Mouse (Mus musculus) stomach, embryonic 16.5 days (tissue): Measurements from ENCODE around the gene Atp2a1. TPM values are rescaled to one million over a fixed set of nuclear protein-coding genes. Genes with fewer than 3 reads are reported as not detected.

Experiments
- ATAC-seq: fragments of 200-750 bp; cut with Nextera tagmentation; 2 replicates; pipeline ENCODE4 v1.8.0; 2017; ENCODE audit warnings: moderate number of reproducible peaks, moderate TSS enrichment; ENCODE audit not compliant: insufficient read depth, low FRiP score
- H3K27ac ChIP-seq: fragments of 300-500 bp; sonication (generic); 2 replicates; pipeline ENCODE4 v1.5.1; 2014; ENCODE audit warnings: low read length
- H3K27me3 ChIP-seq: fragments of 300-500 bp; sonication (generic); 2 replicates; pipeline ENCODE4 v1.6.1; 2014; ENCODE audit warnings: low read length, control low read depth, mixed read lengths; ENCODE audit not compliant: control insufficient read depth, insufficient read depth
- H3K36me3 ChIP-seq: fragments of 300-500 bp; sonication (generic); 2 replicates; pipeline ENCODE4 v1.6.1; 2014; ENCODE audit warnings: low read length; ENCODE audit not compliant: control insufficient read depth, insufficient read depth
- H3K4me1 ChIP-seq: fragments of 300-500 bp; sonication (generic); 2 replicates; pipeline ENCODE4 v1.6.1; 2014; ENCODE audit warnings: low read length, control low read depth, mixed read lengths; ENCODE audit not compliant: control insufficient read depth, insufficient read depth
- H3K4me2 ChIP-seq: fragments of 300-500 bp; sonication (generic); 2 replicates; pipeline ENCODE4 v1.6.1; 2014; ENCODE audit warnings: low read depth, low read length, mixed read lengths
- H3K4me3 ChIP-seq: fragments of 300-500 bp; sonication (generic); replicated peaks from 2 replicates; pipeline ENCODE4 v1.5.1; 2014; ENCODE audit warnings: mild to moderate bottlenecking, low read length
- H3K9ac ChIP-seq: fragments of 300-500 bp; sonication (generic); 2 replicates; pipeline ENCODE4 v1.6.1; 2014; ENCODE audit warnings: low read length
- H3K9me3 ChIP-seq: fragments of 300-500 bp; sonication (generic); replicated peaks from 2 replicates; pipeline ENCODE4 v1.6.1; 2016; ENCODE audit warnings: low read length, control low read depth; ENCODE audit not compliant: control insufficient read depth
- WGBS: fragments of 180-500 bp; shearing (Covaris S2); extraction: QIAGEN DNeasy Blood & Tissue Kit; methylation state at CpG from one replicate; pipeline ENCODE4 v1.1.7; 2014; 5-methylcytosine and 5-hydroxymethylcytosine counted together
- polyA plus RNA-seq: library from polyadenylated mRNA; unstranded; fragments of >200 nt; fragmentation: Nextera tagmentation; extraction: Ambion mirVana; gene quantifications from 2 replicates; pipeline ENCODE4 v1.2.1, GENCODE M21; 2015

Atp2a1 gene
- polyA plus RNA-seq, 1 experiment from 2014 or later: 110 TPM

- peak within 1 kb of the TSS; percentile 97 for H3K27ac ChIP-seq
- peak within 1 kb of the TSS; percentile 88 for H3K4me2 ChIP-seq
- peaks cover 13% of the 10 kb centered on the region for H3K4me1 ChIP-seq
- H3K9ac ChIP-seq: peak within 1 kb of the TSS; percentile 90
- no peaks in the 10 kb centered on the region for H3K36me3 ChIP-seq
- no peaks in the 10 kb centered on the region for H3K9me3 ChIP-seq
- H3K27me3 ChIP-seq: no peaks in the 10 kb centered on the region
- under 1% methylated on average over 49 of the region's 53 CpGs for WGBS
- ATAC-seq: peak; percentile 91
- H3K4me3 ChIP-seq: peak within 1 kb of the TSS; percentile 80
These were observed 12.2 kb upstream of the Atp2a1 start, which contains the start of gene Sh2b1 for GRCm38 (mm10) chr7:126474993-126475581. Gene Sh2b1, minus strand, starts transcription at chr7:126475424.

DNA sequence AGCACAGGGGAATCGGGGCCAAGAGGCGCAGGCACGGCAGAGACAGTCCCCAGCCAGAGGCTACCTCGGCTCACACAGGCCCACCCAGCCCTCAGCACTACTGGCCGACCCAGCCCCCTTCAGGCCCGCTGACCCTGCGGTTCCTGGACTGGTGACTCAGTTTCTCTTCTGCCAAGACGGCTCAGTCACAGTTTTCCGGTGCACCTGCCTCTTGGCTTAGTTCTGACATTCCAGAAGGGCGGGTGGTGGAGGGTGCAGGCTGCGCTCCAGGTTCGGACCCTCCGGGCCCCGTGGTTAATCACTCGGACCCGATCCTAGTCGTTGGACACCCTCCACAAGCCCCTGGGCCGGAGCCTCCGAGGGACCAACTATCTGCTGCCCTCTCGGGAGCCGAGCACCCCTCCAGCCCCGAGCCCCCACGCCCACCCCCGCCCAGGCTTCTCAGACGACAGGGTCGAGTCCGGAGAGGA lies 11.6 kb upstream of the Atp2a1 start:
- Histone ChIP-seq H3K4me2 (peak overlapping the region; percentile 88), H3K27ac (peak overlapping the region; percentile 97), H3K4me3 (peak overlapping the region; percentile 80), H3K9me3 (no peaks in the 10 kb centered on the region), H3K9ac (peak overlapping the region; percentile 90), H3K4me1 (peaks cover 13% of the 10 kb centered on the region), H3K27me3 (no peaks in the 10 kb centered on the region), H3K36me3 (no peaks in the 10 kb centered on the region)
- WGBS: under 1% methylated on average over 27 of the region's 27 CpGs
- ATAC-seq: peak; percentile 14; the same call in 1 of the 2 replicates

GRCm38 (mm10) chr7:126473470-126474086 lies 10.7 kb upstream of the Atp2a1 start:
- peak overlapping the region; percentile 80 for H3K4me3 ChIP-seq
- peak overlapping the region; percentile 88 for H3K4me2 ChIP-seq
- peak overlapping the region; percentile 90 for H3K9ac ChIP-seq
- H3K4me1 ChIP-seq: peaks cover 13% of the 10 kb centered on the region
- H3K9me3 ChIP-seq: no peaks in the 10 kb centered on the region
- ATAC-seq: no peak
- WGBS: 78% methylated on average over 9 of the region's 9 CpGs
- H3K27ac ChIP-seq: no peak overlapping the region
- H3K27me3 ChIP-seq: no peaks in the 10 kb centered on the region
- H3K36me3 ChIP-seq: peaks cover 3% of the 10 kb centered on the region; the same call in 1 of the 2 replicates

- Histone ChIP-seq H3K36me3 (peaks cover 12% of the 10 kb centered on the region; the same call in 1 of the 2 replicates), H3K27ac (no peak overlapping the region), H3K9me3 (no peaks in the 10 kb centered on the region), H3K4me3 (no peak overlapping the region), H3K4me1 (peaks cover 13% of the 10 kb centered on the region), H3K9ac (no peak overlapping the region), H3K4me2 (no peak overlapping the region), H3K27me3 (no peaks in the 10 kb centered on the region)
- 87% methylated on average over 16 of the region's 16 CpGs for WGBS
- no peak for ATAC-seq
These were observed 9.8 kb upstream of the Atp2a1 start for GRCm38 (mm10) chr7:126472713-126473112.

DNA sequence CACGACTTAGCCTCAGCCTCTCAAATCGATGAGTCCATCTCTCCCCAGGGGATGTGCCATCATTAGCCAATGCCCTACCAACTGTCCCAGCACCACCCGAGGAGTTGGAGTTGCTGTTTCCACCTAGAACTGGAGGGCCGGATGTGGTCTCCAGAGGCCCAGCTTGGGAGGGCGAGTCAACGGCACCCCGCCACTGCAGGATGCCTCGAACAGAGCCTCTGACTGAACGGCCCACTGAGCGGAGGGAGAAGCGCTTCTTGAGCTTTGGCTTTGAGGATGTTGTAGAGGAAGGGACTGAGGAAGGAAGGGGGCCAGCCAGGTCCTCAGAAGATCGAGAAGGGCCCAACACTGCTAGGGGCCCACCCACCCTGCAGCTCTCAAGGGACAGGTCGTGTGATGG lies 9.4 kb upstream of the Atp2a1 start:
- no peaks in the 10 kb centered on the region for H3K27me3 ChIP-seq
- H3K4me2 ChIP-seq: no peak overlapping the region
- H3K9me3 ChIP-seq: no peaks in the 10 kb centered on the region
- H3K4me3 ChIP-seq: no peak overlapping the region
- no peak overlapping the region for H3K9ac ChIP-seq
- H3K36me3 ChIP-seq: peaks cover 15% of the 10 kb centered on the region; the same call in 1 of the 2 replicates
- no peak for ATAC-seq
- peaks cover 13% of the 10 kb centered on the region for H3K4me1 ChIP-seq
- no peak overlapping the region for H3K27ac ChIP-seq
- 83% methylated on average over 13 of the region's 13 CpGs for WGBS

GRCm38 (mm10) chr7:126471853-126472252 lies 8.9 kb upstream of the Atp2a1 start:
- H3K4me3 ChIP-seq: no peak overlapping the region
- no peak overlapping the region for H3K27ac ChIP-seq
- H3K4me1 ChIP-seq: peaks cover 13% of the 10 kb centered on the region
- WGBS: 84% methylated on average over 4 of the region's 4 CpGs
- H3K4me2 ChIP-seq: no peak overlapping the region
- H3K9ac ChIP-seq: no peak overlapping the region
- H3K27me3 ChIP-seq: no peaks in the 10 kb centered on the region
- peaks cover 15% of the 10 kb centered on the region; the same call in 1 of the 2 replicates for H3K36me3 ChIP-seq
- no peaks in the 10 kb centered on the region for H3K9me3 ChIP-seq
- ATAC-seq: no peak

GRCm38 (mm10) chr7:126471361-126471760 lies 8.5 kb upstream of the Atp2a1 start:
- H3K36me3 ChIP-seq: peaks cover 15% of the 10 kb centered on the region; the same call in 1 of the 2 replicates

GRCm38 (mm10) chr7:126470077-126470476 lies 7.2 kb upstream of the Atp2a1 start:
- Histone ChIP-seq H3K9me3 (no peaks in the 10 kb centered on the region), H3K4me2 (no peak overlapping the region), H3K27me3 (no peaks in the 10 kb centered on the region), H3K4me1 (peaks cover 19% of the 10 kb centered on the region), H3K27ac (no peak overlapping the region), H3K4me3 (no peak overlapping the region), H3K36me3 (peaks cover 15% of the 10 kb centered on the region; the same call in 1 of the 2 replicates), H3K9ac (no peak overlapping the region)
- WGBS: 75% methylated on average over 6 of the region's 6 CpGs
- ATAC-seq: no peak

More at GRCm38 (mm10) chr7:126471361-126471760, 8.5 kb upstream of the Atp2a1 start:
- Histone ChIP-seq H3K9ac (no peak overlapping the region), H3K27me3 (no peaks in the 10 kb centered on the region), H3K4me1 (peaks cover 13% of the 10 kb centered on the region), H3K4me2 (no peak overlapping the region), H3K27ac (no peak overlapping the region), H3K9me3 (no peaks in the 10 kb centered on the region), H3K4me3 (no peak overlapping the region)
- WGBS: 93% methylated on average over 5 of the region's 5 CpGs
- ATAC-seq: no peak
